Mouse (Mus musculus) forebrain, postnatal 0 days (tissue): ENCODE measurements around the gene Rhbdf1. TPM values are rescaled to one million over a fixed set of nuclear protein-coding genes. Genes with fewer than 3 reads are reported as not detected.

Experiments
- ATAC-seq: fragments of 200-750 bp; cut with Nextera tagmentation; 2 replicates; pipeline ENCODE4 v1.8.0; 2017; ENCODE audit warnings: mild to moderate bottlenecking, moderate library complexity
- DNase-seq: peaks from one replicate; pipeline ENCODE4 v3.0.0-alpha.2; 2015
- H3K27ac ChIP-seq: fragments of 300-500 bp; sonication (generic); 2 replicates; pipeline ENCODE4 v1.5.1; 2014; ENCODE audit warnings: low read depth, mild to moderate bottlenecking, antibody characterized with exemption, low read length, moderate library complexity, mixed read lengths
- H3K27me3 ChIP-seq: fragments of 300-500 bp; sonication (generic); 2 replicates; pipeline ENCODE4 v1.6.1; 2014; ENCODE audit warnings: mild to moderate bottlenecking, low read length, mixed read lengths; ENCODE audit not compliant: insufficient read depth
- H3K36me3 ChIP-seq: fragments of 300-500 bp; sonication (generic); 2 replicates; pipeline ENCODE4 v1.6.1; 2014; ENCODE audit warnings: mild to moderate bottlenecking, moderate library complexity; ENCODE audit not compliant: insufficient read depth
- H3K4me1 ChIP-seq: fragments of 300-500 bp; sonication (generic); 2 replicates; pipeline ENCODE4 v1.6.1; 2014; ENCODE audit warnings: antibody characterized with exemption; ENCODE audit not compliant: insufficient read depth
- H3K4me2 ChIP-seq: fragments of 300-500 bp; sonication (generic); 2 replicates; pipeline ENCODE4 v1.6.1; 2014; ENCODE audit warnings: low read depth, mild to moderate bottlenecking, moderate library complexity
- H3K4me3 ChIP-seq: fragments of 300-500 bp; sonication (generic); 2 replicates; pipeline ENCODE4 v1.5.1; 2014; ENCODE audit warnings: low read depth, low read length, mixed read lengths
- H3K9ac ChIP-seq: fragments of 300-500 bp; sonication (generic); 2 replicates; pipeline ENCODE4 v1.6.1; 2014; ENCODE audit warnings: mild to moderate bottlenecking
- H3K9me3 ChIP-seq: fragments of 300-500 bp; sonication (generic); 2 replicates; pipeline ENCODE4 v1.6.1; 2016; ENCODE audit warnings: low read length
- CTCF ChIP-seq: sonication (generic); IDR thresholded peaks from 2 replicates; pipeline ENCODE4 v1.5.1; 2016; ENCODE audit warnings: antibody characterized with exemption, control low read depth, low read depth
- WGBS: fragments of 180-500 bp; shearing (Covaris S2); extraction: QIAGEN DNeasy Blood & Tissue Kit; methylation state at CpG from one replicate; pipeline ENCODE4 v1.1.7; 2014; 5-methylcytosine and 5-hydroxymethylcytosine counted together
- polyA plus RNA-seq: library from polyadenylated mRNA; unstranded; fragments of >200 nt; fragmentation: Nextera tagmentation; extraction: Ambion mirVana; gene quantifications from 2 replicates; pipeline ENCODE4 v1.2.1, GENCODE M21; 2015
- total RNA-seq: library from RNA; depleted of rRNA; stranded (reverse); fragments of >200 nt; gene quantifications from 2 replicates; pipeline ENCODE4 v1.2.3, GENCODE M21; 2014

Gene Rhbdf1
- total and polyA plus RNA-seq, 2 experiments from 2014 or later = 17.9 to 23.2 TPM

DNA sequence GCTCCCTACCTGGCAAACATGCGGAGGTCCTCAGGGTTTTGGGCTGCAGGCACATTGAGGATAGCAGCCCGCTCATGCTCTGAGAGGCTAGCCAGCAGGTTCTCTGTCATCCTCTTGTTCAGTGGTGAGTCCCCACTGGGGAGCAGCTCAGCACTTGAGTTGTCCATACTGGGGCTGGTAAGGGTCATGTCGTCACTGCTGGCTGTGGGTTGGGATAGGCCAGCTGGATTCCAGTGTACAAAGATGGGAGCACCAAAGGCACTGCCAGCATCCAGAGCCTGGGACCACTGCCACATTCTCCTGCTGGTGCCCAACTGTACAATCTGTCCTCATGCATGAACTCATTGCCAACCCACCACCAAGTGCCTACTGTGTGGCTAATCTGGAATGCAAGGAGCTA, 11.8 kb upstream of the Rhbdf1 start:
- peak; percentile 39 for DNase-seq
- peaks cover 33% of the 10 kb centered on the region for H3K36me3 ChIP-seq
- 83% methylated on average over 3 of the region's 3 CpGs for WGBS

GRCm38 (mm10) chr11:32232848-32233247, 10.7 kb upstream of the Rhbdf1 start:
- ATAC-seq (no peak; the same call in 1 of the 2 replicates), DNase-seq (no peak)
- WGBS = 70% methylated on average over 10 of the region's 10 CpGs
- no peaks in the 10 kb centered on the region for H3K9me3 ChIP-seq
- no peaks in the 10 kb centered on the region for H3K27me3 ChIP-seq
- H3K4me2 ChIP-seq = no peak overlapping the region
- no peak overlapping the region for H3K27ac ChIP-seq
- H3K9ac ChIP-seq = no peak overlapping the region
- no peak for TF ChIP-seq CTCF
- peaks cover 30% of the 10 kb centered on the region for H3K36me3 ChIP-seq
- H3K4me3 ChIP-seq = no peak overlapping the region
- H3K4me1 ChIP-seq = peaks cover 9% of the 10 kb centered on the region

More for the DNA sequence above, 11.8 kb upstream of the Rhbdf1 start:
- no peak overlapping the region for H3K4me2 ChIP-seq
- no peaks in the 10 kb centered on the region for H3K9me3 ChIP-seq
- peak; percentile 23 for ATAC-seq
- TF ChIP-seq CTCF = no peak
- peaks cover 9% of the 10 kb centered on the region for H3K4me1 ChIP-seq
- no peak overlapping the region for H3K9ac ChIP-seq
- H3K27ac ChIP-seq = no peak overlapping the region
- no peaks in the 10 kb centered on the region for H3K27me3 ChIP-seq
- H3K4me3 ChIP-seq = no peak overlapping the region

- H3K9ac ChIP-seq = no peak overlapping the region
- peaks cover 12% of the 10 kb centered on the region for H3K4me1 ChIP-seq
- DNase-seq (no peak), ATAC-seq (no peak)
- no peaks in the 10 kb centered on the region for H3K9me3 ChIP-seq
- H3K4me2 ChIP-seq = no peak overlapping the region
- WGBS = 89% methylated on average over 2 of the region's 2 CpGs
- no peak for TF ChIP-seq CTCF
- H3K27ac ChIP-seq = no peak overlapping the region
- no peaks in the 10 kb centered on the region for H3K27me3 ChIP-seq
- H3K4me3 ChIP-seq = no peak overlapping the region
- peaks cover 30% of the 10 kb centered on the region for H3K36me3 ChIP-seq
These were observed 9.0 kb upstream of the Rhbdf1 start for GRCm38 (mm10) chr11:32231125-32231524.

DNA sequence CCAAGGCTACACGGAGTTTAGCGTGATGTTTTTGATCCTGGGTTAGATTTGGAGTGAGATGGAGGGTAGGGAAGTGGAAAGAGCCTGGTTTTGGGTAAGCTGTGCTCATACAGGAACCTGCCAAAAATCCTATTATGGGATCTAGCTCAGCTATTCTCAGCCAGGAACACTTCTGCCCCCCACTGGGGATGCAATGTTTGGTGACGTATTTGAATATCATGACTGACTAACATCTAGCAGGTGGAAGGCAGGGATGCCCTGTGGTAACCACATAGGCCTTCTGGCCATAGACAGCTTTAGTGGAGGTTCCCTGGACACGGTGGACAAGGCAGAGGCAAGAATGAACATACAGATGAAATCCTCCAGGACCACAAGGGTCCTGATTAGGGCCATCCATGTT, 8.1 kb upstream of the Rhbdf1 start:
- 0 out of 2 replicates have a peak, but pooled peaks have one; percentile 8 for TF ChIP-seq CTCF
- Histone ChIP-seq H3K9ac (no peak overlapping the region), H3K4me3 (no peak overlapping the region), H3K9me3 (no peaks in the 10 kb centered on the region), H3K27me3 (no peaks in the 10 kb centered on the region), H3K27ac (no peak overlapping the region), H3K4me2 (no peak overlapping the region), H3K36me3 (peaks cover 30% of the 10 kb centered on the region), H3K4me1 (peaks cover 14% of the 10 kb centered on the region)
- DNase-seq (no peak), ATAC-seq (no peak)
- 80% methylated on average over 4 of the region's 4 CpGs for WGBS

DNA sequence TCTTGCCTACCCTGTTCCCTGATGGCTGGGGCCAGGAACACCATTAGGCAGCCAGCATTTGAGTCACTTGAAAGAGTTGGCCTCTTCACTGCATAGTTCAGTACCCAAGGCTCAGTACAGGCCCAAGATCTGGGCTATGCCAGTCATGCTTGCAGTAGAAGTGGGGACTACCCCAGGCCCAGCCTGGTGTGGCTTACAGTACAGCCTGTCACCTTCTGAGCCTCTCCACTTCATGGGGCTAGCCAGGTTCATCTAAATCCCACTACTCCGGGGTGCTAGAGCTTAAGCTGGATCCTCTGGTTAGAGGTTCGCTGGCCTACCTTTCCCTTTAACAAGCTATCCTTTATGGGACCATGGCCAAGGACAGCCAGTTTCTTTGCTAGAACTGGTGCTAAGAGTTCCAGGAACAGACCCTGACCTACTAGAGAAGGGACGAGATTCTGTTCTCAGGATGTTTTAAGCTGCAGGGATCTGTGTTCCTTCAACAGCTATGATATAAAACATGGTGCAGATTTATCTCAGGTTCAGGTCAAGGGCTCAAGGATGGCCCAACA, 6.3 kb upstream of the Rhbdf1 start:
- Histone ChIP-seq H3K9me3 (no peaks in the 10 kb centered on the region), H3K36me3 (peaks cover 30% of the 10 kb centered on the region), H3K4me2 (no peak overlapping the region), H3K4me3 (no peak overlapping the region), H3K4me1 (peaks cover 10% of the 10 kb centered on the region), H3K9ac (no peak overlapping the region), H3K27ac (no peak overlapping the region), H3K27me3 (0 out of 2 replicates have a peak, but pooled peaks cover 3% of the 10 kb centered on the region)
- TF ChIP-seq CTCF = no peak
- 97% methylated on average over 3 of the region's 3 CpGs for WGBS
- ATAC-seq (no peak), DNase-seq (no peak)

- Histone ChIP-seq H3K9me3 (no peaks in the 10 kb centered on the region), H3K27me3 (peaks cover 9% of the 10 kb centered on the region), H3K4me3 (no peak overlapping the region), H3K36me3 (peaks cover 26% of the 10 kb centered on the region), H3K9ac (no peak overlapping the region; the same call in 1 of the 2 replicates), H3K4me1 (peaks cover 10% of the 10 kb centered on the region), H3K27ac (no peak overlapping the region), H3K4me2 (0 out of 2 replicates have a peak overlapping the region, but pooled peaks have one; percentile 80)
- WGBS = 81% methylated on average over 9 of the region's 9 CpGs
- no peak for TF ChIP-seq CTCF
- DNase-seq (no peak), ATAC-seq (no peak)
These were observed 5.5 kb upstream of the Rhbdf1 start for GRCm38 (mm10) chr11:32227555-32227954.

DNA sequence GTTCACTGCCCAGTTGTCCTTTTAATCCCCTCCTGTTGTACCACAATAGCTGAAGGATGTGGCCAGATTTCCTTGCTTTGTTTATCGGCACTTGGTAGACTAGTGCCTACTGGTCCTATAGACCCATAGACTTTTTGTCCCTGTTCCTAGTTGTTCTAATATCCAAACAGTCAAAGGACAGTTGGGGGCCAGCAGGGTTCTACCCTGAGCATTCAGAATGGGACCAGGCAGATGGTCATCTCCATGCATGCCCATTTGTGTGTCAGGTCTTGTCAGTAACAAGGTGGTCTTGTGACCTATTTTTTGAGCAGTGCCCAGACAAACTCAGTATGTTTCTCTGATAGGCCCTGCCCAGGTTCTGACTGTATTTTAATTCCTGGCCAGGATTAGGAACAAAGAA, 4.9 kb upstream of the Rhbdf1 start:
- H3K4me3 ChIP-seq = peak overlapping the region; percentile 62
- H3K9me3 ChIP-seq = no peaks in the 10 kb centered on the region
- ATAC-seq = no peak
- H3K4me2 ChIP-seq = peak overlapping the region; percentile 80
- WGBS = 15% methylated on average over 1 of the region's 1 CpGs
- no peak for DNase-seq
- peaks cover 9% of the 10 kb centered on the region for H3K27me3 ChIP-seq
- H3K9ac ChIP-seq = peak overlapping the region; percentile 82
- H3K4me1 ChIP-seq = peaks cover 10% of the 10 kb centered on the region
- peak overlapping the region; percentile 78 for H3K27ac ChIP-seq
- no peak for TF ChIP-seq CTCF
- H3K36me3 ChIP-seq = peaks cover 25% of the 10 kb centered on the region
